Mouse (Mus musculus) liver, embryonic 14.5 days (tissue): Measurements from ENCODE around the gene Dnah3. TPM values are rescaled to one million over a fixed set of nuclear protein-coding genes. Genes with fewer than 3 reads are reported as not detected.

ENCODE experiments used
- ATAC-seq: fragments of 200-750 bp; cut with Nextera tagmentation; 2 replicates; pipeline ENCODE4 v1.8.0; 2017; ENCODE audit warnings: moderate number of reproducible peaks, mild to moderate bottlenecking, moderate library complexity; ENCODE audit not compliant: insufficient read depth
- DNase-seq, 3 experiments: peaks; one replicate each; pipeline ENCODE4 v3.0.0-alpha.2; 2012 to 2013; ENCODE audit warnings: low read depth in 3 of 3, low spot score in 3 of 3
- H3K27ac ChIP-seq: fragments of 300-500 bp; sonication (generic); 2 replicates; pipeline ENCODE4 v1.5.1; 2014; ENCODE audit warnings: moderate library complexity, mild to moderate bottlenecking, control low read depth, inconsistent platforms
- H3K27me3 ChIP-seq: fragments of 300-500 bp; sonication (generic); 2 replicates; pipeline ENCODE4 v1.6.1; 2014; ENCODE audit warnings: mild to moderate bottlenecking, low read length, moderate library complexity; ENCODE audit not compliant: control insufficient read depth, insufficient read depth
- H3K36me3 ChIP-seq: fragments of 300-500 bp; sonication (generic); replicated peaks from 2 replicates; pipeline ENCODE4 v1.6.1; 2014; ENCODE audit warnings: low read depth; ENCODE audit not compliant: control insufficient read depth, insufficient read depth
- H3K4me1 ChIP-seq, 2 experiments: fragments of 200-500 bp in 1 of 2; fragments of 300-500 bp in 1 of 2; sonication (generic) in 1 of 2; replicated peaks; 2 replicates each; pipeline ENCODE4 v1.6.1; 2012 to 2014; ENCODE audit warnings: antibody characterized with exemption in 1 of 2, inconsistent platforms in 1 of 2, low read length in 1 of 2; ENCODE audit not compliant: control insufficient read depth in 2 of 2, insufficient read depth in 2 of 2
- H3K4me2 ChIP-seq: fragments of 300-500 bp; sonication (generic); 2 replicates; pipeline ENCODE4 v1.6.1; 2014; ENCODE audit warnings: low read depth, mild to moderate bottlenecking, control low read depth, moderate library complexity
- H3K4me3 ChIP-seq, 2 experiments: fragments of 200-500 bp in 1 of 2; fragments of 300-500 bp in 1 of 2; sonication (generic) in 1 of 2; 2 replicates each; pipeline ENCODE4 v1.5.1; 2012 to 2014; ENCODE audit warnings: low read depth in 2 of 2, low read length in 2 of 2, mild to moderate bottlenecking in 2 of 2, control low read depth in 1 of 2, inconsistent platforms in 1 of 2, moderate library complexity in 1 of 2; ENCODE audit not compliant: insufficient read depth in 1 of 2
- H3K9ac ChIP-seq: fragments of 300-500 bp; sonication (generic); replicated peaks from 2 replicates; pipeline ENCODE4 v1.6.1; 2014; ENCODE audit warnings: mild to moderate bottlenecking, control low read depth, moderate library complexity
- H3K9me3 ChIP-seq: fragments of 300-500 bp; sonication (generic); 2 replicates; pipeline ENCODE4 v1.6.1; 2016; ENCODE audit warnings: low read length, mixed read lengths; ENCODE audit not compliant: control insufficient read depth
- CTCF ChIP-seq: IDR thresholded peaks from 2 replicates; pipeline ENCODE4 v1.5.1; 2016; ENCODE audit warnings: antibody characterized with exemption, low read depth, control low read depth
- EP300 ChIP-seq: IDR thresholded peaks from 2 replicates; pipeline ENCODE4 v1.6.1; 2016; ENCODE audit warnings: antibody characterized with exemption, low read depth
- WGBS: fragments of 180-500 bp; shearing (Covaris S2); extraction: QIAGEN DNeasy Blood & Tissue Kit; methylation state at CpG from one replicate; pipeline ENCODE4 v1.1.7; 2014; ENCODE audit not compliant: insufficient replicate concordance; 5-methylcytosine and 5-hydroxymethylcytosine counted together
- polyA plus RNA-seq, 2 experiments: library from polyadenylated mRNA; depleted of rRNA in 1 of 2; stranded (reverse) in 1 of 2; unstranded in 1 of 2; fragments of >200 nt; fragmentation: Nextera tagmentation in 1 of 2; extraction: Ambion mirVana in 1 of 2; gene quantifications; 2 replicates each; pipeline versions ENCODE4 v1.2.1 to v1.2.3; 2012 to 2014

Dnah3 gene
- polyA plus RNA-seq, 2 experiments, result not detected

DNA sequence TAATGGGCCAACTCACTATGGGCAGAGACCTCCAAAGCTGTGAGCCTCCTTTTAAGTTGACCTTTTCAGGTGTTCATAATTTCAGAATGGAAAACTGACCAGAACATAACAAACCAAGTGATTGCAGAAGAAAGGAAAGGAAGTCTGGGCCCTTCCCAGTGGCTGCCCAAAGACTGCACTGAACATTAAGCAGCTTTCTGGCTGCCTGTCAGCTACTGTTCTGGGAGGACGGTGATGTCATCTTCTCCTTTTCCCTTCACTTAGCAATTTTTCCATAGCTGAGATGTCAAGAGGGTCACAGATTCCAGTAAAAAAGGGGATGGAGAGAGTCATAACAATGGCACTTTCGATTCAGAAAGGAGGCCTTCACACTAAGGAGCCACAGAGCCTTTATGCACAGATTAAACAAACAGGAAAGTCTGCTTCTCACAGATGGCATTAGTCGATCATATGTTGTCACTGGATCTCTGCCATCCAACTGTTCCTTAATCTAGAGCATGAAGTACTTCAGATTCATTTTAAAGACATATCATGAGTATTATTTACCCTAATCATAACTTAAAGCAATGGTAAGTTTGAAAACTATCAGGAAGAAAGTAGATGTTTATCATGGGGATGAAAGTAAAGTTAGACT, 109.7 kb downstream of the Dnah3 start:
- Histone ChIP-seq H3K9ac (no peak overlapping the region), H3K27me3 (no peaks in the 10 kb centered on the region), H3K4me2 (no peak overlapping the region), H3K36me3 (no peaks in the 10 kb centered on the region), H3K27ac (no peak overlapping the region), H3K4me3 (no peak overlapping the region), H3K9me3 (no peaks in the 10 kb centered on the region), H3K4me1 (no peaks in the 10 kb centered on the region)
- DNase-seq (no peak), ATAC-seq (no peak)
- TF ChIP-seq EP300 (no peak), CTCF (no peak)
- WGBS, result 53% methylated on average over 3 of the region's 3 CpGs

DNA sequence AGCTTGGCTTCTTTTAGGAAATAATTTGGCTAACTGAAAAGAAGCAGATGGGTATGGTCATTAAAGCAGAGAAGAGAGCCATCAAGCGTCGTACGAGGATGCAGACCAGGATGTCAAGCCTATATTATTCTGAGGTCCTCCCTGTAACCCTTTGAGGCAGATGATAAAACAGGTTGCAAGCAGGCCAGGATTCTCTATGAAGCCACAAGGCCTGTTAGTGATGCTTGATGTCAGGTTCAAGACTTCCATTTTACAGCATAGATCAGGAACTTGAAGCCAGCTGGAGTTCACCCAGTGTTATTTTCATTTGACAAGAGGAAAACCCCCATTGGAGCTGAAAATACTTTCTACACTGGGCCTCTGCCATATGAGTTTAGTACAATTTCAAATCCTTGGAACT, 114.9 kb downstream of the Dnah3 start:
- WGBS, result 65% methylated on average over 3 of the region's 3 CpGs
- no peaks in the 10 kb centered on the region for H3K27me3 ChIP-seq

DNA sequence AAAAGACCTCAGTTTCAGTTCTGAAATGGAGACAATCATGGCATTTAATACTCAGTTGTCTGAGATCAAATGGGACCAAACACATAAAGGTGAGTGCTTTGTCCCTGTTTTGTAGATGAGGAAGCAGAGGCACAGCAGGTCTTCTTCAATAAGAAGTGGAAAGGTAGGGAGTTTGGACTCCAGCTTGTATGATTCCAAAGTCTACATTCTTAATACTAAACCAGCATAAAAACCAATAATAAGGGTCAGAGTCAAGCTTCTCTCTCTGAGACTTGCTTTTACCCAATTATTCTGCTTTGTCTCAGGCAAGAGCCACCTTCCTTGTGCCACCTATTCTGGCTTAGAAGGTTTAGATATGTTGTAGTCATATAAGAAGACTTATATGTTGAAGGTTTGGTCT, 116.5 kb downstream of the Dnah3 start:
- H3K36me3 ChIP-seq, result no peaks in the 10 kb centered on the region
- TF ChIP-seq CTCF (no peak), EP300 (no peak)
- ATAC-seq, result no peak

More for the DNA sequence above, 114.9 kb downstream of the Dnah3 start:
- Histone ChIP-seq H3K27ac (no peak overlapping the region), H3K9ac (no peak overlapping the region), H3K4me2 (no peak overlapping the region), H3K4me3 (no peak overlapping the region), H3K9me3 (no peaks in the 10 kb centered on the region), H3K4me1 (no peaks in the 10 kb centered on the region), H3K36me3 (no peaks in the 10 kb centered on the region)
- DNase-seq (no peak), ATAC-seq (no peak)
- TF ChIP-seq EP300, result no peak
- no peak for TF ChIP-seq CTCF

DNA sequence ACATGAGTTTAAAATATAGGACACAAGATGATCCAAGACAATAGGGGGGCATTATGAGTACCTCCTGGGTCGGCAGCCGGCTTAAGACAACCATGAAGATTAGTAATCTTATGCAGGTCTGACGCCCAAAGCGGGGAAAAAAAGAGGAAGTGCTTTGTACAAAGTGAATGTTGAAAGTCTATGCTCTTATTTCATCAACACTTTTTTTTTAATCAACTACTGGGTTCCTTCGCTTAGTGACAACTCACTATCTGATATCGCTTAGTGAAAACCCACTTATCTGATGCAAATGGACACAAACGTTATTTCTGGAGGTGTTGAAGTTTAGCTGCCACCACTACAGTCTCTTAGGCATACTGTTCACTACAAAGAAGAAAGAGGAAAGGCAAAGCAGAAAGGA, 117.5 kb downstream of the Dnah3 start:
- Histone ChIP-seq H3K4me2 (no peak overlapping the region), H3K27me3 (no peaks in the 10 kb centered on the region), H3K4me1 (no peaks in the 10 kb centered on the region), H3K9ac (no peak overlapping the region), H3K27ac (no peak overlapping the region), H3K9me3 (no peaks in the 10 kb centered on the region), H3K36me3 (no peaks in the 10 kb centered on the region), H3K4me3 (no peak overlapping the region)
- WGBS, result 53% methylated on average over 7 of the region's 7 CpGs
- ATAC-seq (no peak), DNase-seq (no peak)
- TF ChIP-seq EP300 (no peak), CTCF (no peak)

More for the DNA sequence above, 116.5 kb downstream of the Dnah3 start:
- no peaks in the 10 kb centered on the region for H3K27me3 ChIP-seq
- H3K4me1 ChIP-seq, result no peaks in the 10 kb centered on the region
- H3K27ac ChIP-seq, result no peak overlapping the region
- DNase-seq, result no peak
- no peak overlapping the region for H3K4me3 ChIP-seq
- H3K9ac ChIP-seq, result no peak overlapping the region
- H3K9me3 ChIP-seq, result no peaks in the 10 kb centered on the region
- no peak overlapping the region for H3K4me2 ChIP-seq

DNA sequence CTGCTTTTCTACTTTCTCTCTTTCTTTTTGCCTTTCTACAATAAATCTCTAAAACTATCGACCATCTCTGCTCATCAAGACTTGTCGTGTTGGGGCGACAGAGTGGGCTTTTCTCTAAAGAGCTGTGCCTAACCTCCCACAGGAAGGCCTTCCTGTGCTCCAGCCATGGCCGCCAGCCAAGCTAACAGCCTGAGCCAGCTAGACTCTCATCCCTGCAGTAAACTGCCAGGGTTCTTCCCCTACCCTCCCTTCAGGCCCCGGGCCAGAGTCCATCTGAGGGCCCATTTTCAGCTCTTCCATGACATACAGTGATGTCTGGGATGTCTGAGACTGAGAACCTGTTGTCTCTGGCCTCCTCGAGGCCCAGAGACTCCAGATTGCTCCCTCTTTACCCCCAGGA, 118.8 kb downstream of the Dnah3 start:
- no peak for TF ChIP-seq CTCF
- TF ChIP-seq EP300, result no peak
- no peak for ATAC-seq
- no peaks in the 10 kb centered on the region for H3K27me3 ChIP-seq
- no peaks in the 10 kb centered on the region for H3K36me3 ChIP-seq
- no peak for DNase-seq
- H3K4me3 ChIP-seq, result no peak overlapping the region
- H3K4me1 ChIP-seq, result no peaks in the 10 kb centered on the region
- H3K9ac ChIP-seq, result no peak overlapping the region
- H3K9me3 ChIP-seq, result no peaks in the 10 kb centered on the region
- WGBS, result 52% methylated on average over 6 of the region's 6 CpGs
- H3K27ac ChIP-seq, result no peak overlapping the region
- no peak overlapping the region for H3K4me2 ChIP-seq
